In genomic region chr3:68814011-68814690, GRCm38 (mm10) we compare ENCODE assay signal across 31 mouse cellular contexts. TPM values are rescaled to one million over a fixed set of nuclear protein-coding genes. Genes with fewer than 3 reads are reported as not detected.
"Had no signal": no experiment of that assay in that cellular context is flagged by ENCODE, and none has a peak within 500 bp of the region (broad histone marks: within the 10 kb centered on the region; RNA-seq: fewer than 3 reads in every experiment).

No protein-coding gene starts in this region.

- H3K9me3 ChIP-seq: limb, embryonic 10.5 days; limb, embryonic 12.5 days; limb, embryonic 13.5 days; limb, embryonic 15.5 days; liver, embryonic 12.5 days; liver, embryonic 13.5 days; liver, embryonic 15.5 days; lung, embryonic 15.5 days; midbrain, embryonic 10.5 days; midbrain, embryonic 12.5 days; midbrain, embryonic 13.5 days; midbrain, embryonic 15.5 days; neural tube, embryonic 12.5 days had no signal

- H3K36me3 ChIP-seq: limb, embryonic 10.5 days; limb, embryonic 12.5 days; limb, embryonic 13.5 days; limb, embryonic 15.5 days; liver, embryonic 12.5 days; liver, embryonic 13.5 days; liver, embryonic 15.5 days; lung, embryonic 15.5 days; midbrain, embryonic 10.5 days; midbrain, embryonic 12.5 days; midbrain, embryonic 13.5 days; midbrain, embryonic 15.5 days; neural tube, embryonic 12.5 days had no signal

- H3K4me3 ChIP-seq: limb, embryonic 10.5 days; limb, embryonic 12.5 days; limb, embryonic 13.5 days; limb, embryonic 15.5 days; liver, embryonic 12.5 days; liver, embryonic 13.5 days; liver, embryonic 15.5 days; lung, embryonic 15.5 days; megakaryocyte, embryonic 14.5 days; midbrain, embryonic 10.5 days; midbrain, embryonic 12.5 days; midbrain, embryonic 13.5 days; midbrain, embryonic 15.5 days; myocyte; neural tube, embryonic 12.5 days had no signal

- DNase-seq: left cerebral cortex, postnatal 4 days; liver; liver, embryonic 13.5 days; liver, postnatal 0 days; lung, adult 18-20 months; lung, adult 2 months; lung, embryonic 14.5 days; lung, postnatal 10 days; lung, postnatal 14 days; lung, postnatal 36 days; lung, postnatal 4 days; midbrain, embryonic 14.5 days had no signal

- H3K4me1 ChIP-seq: limb, embryonic 10.5 days; limb, embryonic 12.5 days; limb, embryonic 13.5 days; limb, embryonic 15.5 days; liver, embryonic 12.5 days; liver, embryonic 13.5 days; liver, embryonic 15.5 days; lung, embryonic 15.5 days; midbrain, embryonic 10.5 days; midbrain, embryonic 12.5 days; midbrain, embryonic 13.5 days; midbrain, embryonic 15.5 days; neural tube, embryonic 12.5 days had no signal

- H3K9ac ChIP-seq: limb, embryonic 12.5 days; limb, embryonic 13.5 days; limb, embryonic 15.5 days; liver, embryonic 12.5 days; liver, embryonic 13.5 days; liver, embryonic 14.5 days; liver, embryonic 15.5 days; liver, postnatal 0 days; lung, embryonic 14.5 days; lung, embryonic 15.5 days; midbrain, embryonic 12.5 days; midbrain, embryonic 13.5 days; midbrain, embryonic 15.5 days; neural tube, embryonic 12.5 days had no signal

- H3K27me3 ChIP-seq: limb, embryonic 12.5 days; limb, embryonic 13.5 days; limb, embryonic 15.5 days; liver, embryonic 12.5 days; liver, embryonic 13.5 days; liver, embryonic 15.5 days; lung, embryonic 15.5 days; midbrain, embryonic 12.5 days; midbrain, embryonic 13.5 days; midbrain, embryonic 15.5 days; neural tube, embryonic 12.5 days had no signal

- H3K27ac ChIP-seq: limb, embryonic 10.5 days; limb, embryonic 12.5 days; limb, embryonic 13.5 days; limb, embryonic 15.5 days; liver, embryonic 12.5 days; liver, embryonic 13.5 days; liver, embryonic 14.5 days; liver, embryonic 15.5 days; lung, embryonic 15.5 days; macrophage; midbrain, embryonic 10.5 days; midbrain, embryonic 12.5 days; midbrain, embryonic 13.5 days; midbrain, embryonic 15.5 days; neural tube, embryonic 12.5 days had no signal

RNA-seq across cellular contexts. Expression of gene 1110032F04Rik, which starts 55.2 kb away (rescaled TPM):
- total RNA-seq: liver, adult 2 months; megakaryocyte progenitor cell, adult 5-6 weeks; monocyte, adult 5-6 weeks had no signal
- polyA plus RNA-seq: liver, adult 2 months; macrophage; myocyte had no signal
